Mouse (Mus musculus): ENCODE measurements around the gene Cct7.

The Cct7 gene

DNA sequence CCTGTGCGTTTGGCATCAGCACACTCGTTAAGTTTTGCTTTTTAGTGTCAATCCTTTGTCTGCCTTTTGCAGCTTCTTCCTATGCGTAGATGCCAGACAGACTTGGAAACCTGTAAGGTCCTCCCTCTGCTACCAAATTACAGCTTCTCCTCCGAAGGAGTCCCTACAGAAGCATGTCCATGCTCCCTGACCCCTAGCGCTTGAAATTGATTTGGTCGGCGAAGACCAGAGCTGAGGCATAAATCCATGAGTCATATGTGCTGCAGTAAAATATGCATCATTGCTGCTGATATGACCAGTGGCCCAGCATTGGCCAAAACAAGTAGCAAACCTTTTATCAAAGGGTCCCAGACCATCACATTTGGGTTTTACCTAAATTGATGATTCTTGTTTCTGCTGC, 1.5 kb downstream of the Cct7 start:
- DNase-seq: no peak

DNA sequence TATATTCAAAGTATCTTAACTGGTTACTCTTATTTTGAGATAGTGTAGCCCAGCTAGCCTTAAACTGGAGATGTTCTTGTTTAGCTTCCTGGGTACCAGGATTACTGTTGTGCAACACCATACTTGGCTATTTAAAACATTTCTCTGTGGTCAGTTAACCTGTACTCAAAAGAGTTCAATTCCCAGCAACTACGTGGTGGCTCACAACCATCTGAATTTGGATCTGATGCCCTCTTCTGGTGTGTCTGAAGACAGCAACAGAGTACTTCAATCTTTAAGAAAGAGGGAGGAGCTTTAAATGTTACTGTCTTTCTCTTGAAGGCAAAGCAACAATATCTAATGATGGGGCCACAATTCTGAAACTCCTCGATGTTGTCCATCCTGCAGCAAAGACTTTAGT, 8.3 kb downstream of the Cct7 start:
- DNase-seq: no peak

DNA sequence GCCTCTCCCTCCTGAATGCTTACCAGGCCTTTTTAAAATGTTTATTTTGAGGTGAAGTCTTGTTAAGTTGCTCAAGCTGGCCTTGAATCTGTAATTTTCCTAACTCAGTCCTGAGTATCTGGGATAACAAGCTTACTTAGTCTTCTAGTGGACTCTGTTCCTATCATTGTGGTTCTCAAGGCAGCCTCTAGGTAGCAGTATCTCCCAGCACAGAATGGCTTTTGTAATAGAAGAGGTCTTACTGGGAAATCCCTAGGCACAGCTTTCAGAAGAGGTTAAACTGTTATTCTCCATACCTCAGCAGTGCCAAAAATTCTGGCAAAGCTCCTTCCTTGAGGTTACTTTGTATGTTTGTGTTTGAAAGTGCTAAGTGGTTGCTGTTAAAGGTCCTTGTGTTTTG, 14.1 kb downstream of the Cct7 start:
- DNase-seq: no peak

DNA sequence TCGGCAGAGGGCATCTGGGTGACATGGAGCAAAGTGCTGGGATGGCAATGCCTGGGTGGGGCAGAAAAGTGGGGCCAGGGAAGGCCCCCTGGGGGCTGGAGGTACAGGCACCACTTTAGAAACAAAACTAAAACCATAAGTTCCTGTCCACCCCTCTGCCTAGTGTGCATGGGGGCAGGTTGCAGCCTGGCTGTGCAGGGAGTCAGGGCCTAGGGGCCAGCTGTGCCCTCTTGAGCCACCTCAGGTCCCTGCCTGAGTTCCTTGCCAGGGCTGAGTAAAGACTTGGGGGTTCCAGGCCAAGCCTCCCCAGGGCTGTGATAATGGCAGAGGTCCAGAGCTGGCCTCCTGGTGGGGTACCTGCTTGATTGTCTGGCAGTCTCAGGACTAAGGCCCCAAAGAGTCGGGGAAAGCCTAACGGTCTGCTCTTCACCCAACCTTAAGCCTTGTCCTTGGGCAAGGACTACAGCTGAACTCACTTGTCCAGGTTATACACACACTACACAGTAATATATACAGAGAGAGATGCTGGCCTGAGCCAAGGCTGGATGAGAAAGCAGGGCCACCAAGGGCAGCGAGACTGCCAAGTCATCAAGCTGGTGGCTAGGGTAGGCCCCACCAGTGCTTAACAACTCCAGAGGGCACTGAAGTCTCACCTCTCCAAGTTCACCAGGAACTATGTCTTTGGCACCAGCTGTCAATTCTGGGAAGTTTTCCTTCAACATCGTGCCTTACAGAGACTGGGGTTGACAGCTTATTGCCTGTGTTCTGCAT, 18.5 kb downstream of the Cct7 start:
- no peak for DNase-seq

DNA sequence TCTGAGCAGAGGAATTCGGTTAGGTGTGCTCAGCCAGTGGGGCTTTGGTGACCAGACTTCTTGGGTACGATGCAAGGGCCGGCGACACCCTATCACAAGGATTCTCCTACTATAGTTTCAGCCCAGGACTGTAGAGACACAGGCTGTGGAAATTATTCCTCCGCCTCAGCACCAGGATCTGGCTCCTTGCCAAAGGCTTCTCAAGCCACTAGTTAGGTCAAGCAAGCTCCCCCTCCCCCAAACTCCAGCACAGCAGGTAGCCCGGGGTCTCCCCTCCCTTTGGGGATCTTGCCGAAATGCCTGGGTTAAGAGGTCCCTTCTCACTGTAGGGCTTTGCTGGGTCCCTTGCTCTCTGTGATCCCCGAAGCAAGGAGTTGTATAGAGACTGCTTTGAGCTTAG, 20.6 kb downstream of the Cct7 start:
- no peak for DNase-seq

DNA sequence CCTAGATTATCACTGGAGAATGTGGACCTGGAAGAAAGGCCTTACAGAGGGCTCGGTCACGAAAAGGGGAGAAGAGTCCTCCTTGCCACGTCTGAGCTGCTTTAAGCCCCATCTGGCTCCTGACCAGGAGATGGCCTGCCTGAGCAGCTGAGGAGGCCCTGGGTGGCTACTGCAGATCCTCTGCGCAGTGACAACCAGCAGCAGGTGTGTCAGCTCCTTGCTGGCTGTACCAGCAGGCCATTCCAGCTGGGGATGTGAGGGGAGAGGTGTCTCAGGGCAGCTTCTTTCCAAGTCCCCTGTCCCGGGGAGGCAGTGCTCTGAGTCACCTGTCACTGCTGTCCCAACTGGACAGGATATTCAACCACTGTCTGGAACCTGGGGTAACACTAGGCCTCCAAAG, 21.2 kb downstream of the Cct7 start:
- no peak for DNase-seq

DNA sequence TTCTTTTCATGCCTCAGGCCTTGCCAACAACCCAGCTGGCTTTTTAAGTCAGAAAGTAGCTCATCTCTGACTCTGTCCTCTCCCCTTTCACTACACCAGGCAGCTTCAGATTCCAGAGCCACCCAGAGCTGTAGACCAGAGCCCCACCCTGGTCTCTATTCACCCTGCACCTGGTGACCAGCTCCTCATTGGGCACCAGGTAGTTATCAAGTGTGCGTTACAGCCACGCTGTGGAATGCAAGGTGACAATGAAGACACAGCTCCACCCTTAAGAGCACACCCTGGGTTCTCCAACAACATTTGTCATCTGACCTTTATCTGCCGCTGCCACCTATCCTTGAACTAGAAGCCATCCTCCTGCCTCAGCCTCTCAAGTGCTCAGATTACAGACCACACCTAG, 24.3 kb downstream of the Cct7 start:
- DNase-seq: no peak

DNA sequence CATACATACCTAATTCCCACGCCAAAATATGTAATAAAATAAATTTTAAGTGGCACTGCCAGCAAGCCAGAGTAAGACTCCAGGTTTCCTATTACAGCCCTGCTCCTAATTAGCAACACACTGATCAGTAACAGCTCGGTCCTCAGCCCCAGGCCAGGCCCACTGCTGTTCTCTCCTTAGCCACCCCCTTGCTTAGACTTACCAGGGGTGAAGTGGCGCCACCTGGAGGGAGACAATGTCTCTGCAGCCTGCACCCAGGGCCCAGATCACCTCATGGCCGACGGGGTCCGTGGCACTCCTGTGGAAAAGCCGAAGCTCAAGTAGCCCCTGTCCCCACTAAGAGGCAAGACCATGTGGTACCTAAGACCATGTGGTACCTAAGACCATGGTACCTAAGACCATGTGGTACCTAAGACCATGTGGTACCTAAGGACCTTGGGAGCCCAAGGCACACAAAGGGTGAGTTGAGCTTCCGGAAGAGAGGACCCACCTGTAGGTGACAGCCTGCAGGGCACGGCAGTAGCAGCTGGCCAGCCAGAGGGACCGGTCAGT, 26.1 kb downstream of the Cct7 start:
- DNase-seq: peak; percentile 19 to 27

DNA sequence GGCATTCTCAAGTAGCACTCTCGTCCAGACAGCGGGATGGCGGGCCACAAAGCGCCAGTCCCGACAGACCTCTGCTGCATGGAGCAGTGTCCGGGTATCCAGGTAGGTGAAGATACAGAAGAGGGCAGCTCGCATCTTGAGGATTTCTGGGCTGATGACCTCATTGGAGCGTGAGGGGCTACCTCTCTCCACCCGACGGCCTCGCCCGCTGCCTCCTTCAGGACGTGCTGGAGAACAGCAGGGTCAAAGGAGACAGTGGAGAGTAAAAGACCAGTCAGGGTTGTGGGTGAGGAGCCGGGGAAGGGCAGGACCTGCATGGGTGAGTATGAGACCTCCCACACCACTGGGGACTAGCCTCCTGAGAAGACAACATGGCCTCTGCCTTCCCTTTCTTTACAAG, 27.1 kb downstream of the Cct7 start:
- DNase-seq: no peak

DNA sequence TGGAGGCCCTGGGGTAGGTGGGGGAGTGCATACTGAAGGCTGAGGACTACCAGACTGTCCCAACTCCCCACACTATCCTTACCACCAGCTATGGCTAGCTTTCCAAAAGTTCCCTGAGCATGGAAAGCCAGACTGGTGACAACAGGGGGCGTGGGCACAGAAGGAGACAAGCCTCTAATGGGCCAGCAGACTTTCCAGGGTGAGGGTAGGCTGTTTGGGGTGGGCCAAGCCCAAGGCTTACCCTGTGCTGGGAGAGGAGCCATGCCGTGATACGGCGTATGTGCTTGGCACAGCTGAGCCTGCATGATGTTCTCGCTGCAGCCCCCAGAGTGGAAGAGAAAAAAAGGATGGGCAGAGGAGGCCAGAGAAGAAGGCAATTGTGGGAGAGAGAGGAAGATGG, 28.7 kb downstream of the Cct7 start:
- no peak for DNase-seq

DNA sequence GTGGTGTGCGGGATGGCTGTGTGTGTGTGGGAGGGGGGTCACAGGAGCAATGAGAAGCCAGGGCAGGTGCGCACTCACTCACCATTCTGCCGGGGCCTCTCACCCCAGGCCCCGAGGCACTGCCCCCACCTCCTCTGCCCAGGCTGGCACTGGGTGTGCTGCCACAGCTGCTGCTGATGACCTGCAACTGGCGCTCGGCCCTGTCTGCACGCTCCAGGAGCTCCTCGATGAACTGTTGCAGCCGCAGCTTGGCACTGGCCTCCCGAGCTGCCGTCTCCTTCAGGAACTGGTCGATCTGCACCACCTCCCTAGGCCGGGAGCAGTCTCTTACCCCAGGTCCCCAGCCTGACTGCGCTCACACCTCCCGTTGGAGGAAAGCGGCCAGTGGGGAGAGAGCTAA, 29.4 kb downstream of the Cct7 start:
- no peak for DNase-seq

DNA sequence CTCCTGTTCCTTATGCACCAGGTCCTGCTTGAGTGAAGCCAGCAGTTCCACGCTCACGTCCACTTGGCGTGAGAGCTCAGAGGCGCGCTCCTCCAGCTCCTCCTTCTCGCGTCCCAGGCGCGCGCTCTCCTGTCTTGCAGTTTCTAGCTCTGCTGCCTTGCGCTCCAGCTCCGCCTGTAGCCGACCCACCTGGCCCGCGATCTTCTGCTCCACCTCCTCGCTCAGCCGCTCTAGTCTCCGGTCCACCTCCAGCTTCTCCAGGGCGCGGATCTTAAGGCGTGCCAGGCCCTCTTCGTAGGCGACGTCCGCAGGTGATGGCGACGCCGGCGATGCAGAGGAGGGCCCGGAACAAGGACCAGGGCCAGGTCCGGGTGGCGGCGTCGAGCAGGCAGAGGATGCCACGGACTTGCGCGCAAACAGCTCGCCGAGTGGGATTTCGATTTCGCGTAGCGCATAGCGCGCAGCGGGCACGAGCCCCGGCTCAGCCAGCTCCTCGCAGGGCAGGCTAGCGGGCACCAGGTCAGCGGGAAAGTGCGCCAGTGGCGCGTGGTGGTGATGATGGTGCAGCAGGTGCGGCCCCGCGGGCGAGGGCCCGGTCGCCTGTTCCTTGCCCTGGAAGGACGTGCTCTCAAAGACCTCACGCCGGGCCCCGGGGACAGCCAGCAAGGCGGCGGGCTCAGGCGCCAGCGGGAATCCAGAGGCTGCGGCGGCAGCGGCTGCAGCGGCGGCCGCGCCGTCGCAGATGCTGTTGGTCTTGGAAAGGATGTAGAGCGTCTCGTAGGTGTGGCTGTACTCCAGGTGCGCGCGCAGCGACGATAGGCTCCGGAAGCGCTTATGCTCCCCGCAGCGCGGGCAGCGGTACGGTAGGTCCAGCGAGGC, 32.8 kb downstream of the Cct7 start:
- DNase-seq: no peak

DNA sequence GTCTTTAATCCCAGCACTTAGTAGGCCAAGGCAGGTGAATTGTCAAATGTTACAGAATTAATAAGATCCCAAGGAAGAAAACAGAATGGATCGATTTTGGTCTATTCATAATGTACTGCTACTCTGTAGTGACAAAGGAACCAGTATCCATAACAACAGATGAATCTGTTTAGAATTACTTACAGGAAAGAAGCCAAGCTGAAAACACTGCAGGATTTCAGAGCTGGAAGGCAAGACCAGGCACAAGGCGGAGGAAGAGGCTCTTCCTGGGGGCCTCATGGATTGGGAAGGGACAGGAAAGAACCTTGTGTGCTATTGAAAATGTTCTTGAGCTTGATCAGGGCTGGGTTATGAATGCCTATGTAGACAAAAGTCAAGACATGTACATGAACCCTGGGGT, 34.4 kb downstream of the Cct7 start:
- no peak for DNase-seq

DNA sequence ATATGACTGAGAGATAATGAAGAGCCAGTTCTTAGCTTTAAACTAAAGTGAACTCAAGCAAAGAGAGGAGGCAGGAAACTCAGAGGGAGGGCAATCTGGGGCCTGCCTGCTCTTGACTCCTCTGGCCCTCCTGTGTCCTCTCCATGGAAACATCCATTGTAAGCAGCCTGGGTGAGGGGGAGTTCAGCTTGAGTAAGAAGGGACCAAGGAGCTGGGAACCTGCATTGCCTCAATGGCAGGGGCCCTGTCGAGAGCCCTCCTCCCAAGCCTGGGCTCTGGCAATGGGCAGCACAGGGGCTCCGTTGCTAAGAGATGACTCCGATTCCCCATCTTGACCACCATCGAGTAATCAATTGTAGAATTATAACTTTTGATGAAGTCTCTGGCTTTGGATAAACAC, 37.2 kb downstream of the Cct7 start:
- no peak for DNase-seq

DNA sequence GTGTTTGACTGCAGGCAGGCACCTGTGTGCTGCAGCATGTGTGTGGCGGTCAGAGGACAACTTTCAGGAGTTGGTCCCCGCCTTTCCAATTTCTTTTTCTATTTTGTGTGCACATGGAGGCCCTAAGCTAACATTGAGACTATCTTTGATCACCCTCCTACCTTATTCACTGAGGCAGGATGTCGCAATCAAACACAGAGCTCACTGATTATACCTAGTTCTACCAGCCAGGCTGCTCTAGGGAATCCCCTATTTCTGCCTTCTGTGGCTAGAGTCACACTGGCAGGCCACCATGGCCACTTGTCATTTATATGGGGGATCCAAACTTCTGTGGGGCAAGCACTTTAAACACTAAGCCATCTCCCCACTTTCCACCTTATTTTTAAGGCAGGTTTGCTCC, 38.4 kb downstream of the Cct7 start:
- no peak for DNase-seq

DNA sequence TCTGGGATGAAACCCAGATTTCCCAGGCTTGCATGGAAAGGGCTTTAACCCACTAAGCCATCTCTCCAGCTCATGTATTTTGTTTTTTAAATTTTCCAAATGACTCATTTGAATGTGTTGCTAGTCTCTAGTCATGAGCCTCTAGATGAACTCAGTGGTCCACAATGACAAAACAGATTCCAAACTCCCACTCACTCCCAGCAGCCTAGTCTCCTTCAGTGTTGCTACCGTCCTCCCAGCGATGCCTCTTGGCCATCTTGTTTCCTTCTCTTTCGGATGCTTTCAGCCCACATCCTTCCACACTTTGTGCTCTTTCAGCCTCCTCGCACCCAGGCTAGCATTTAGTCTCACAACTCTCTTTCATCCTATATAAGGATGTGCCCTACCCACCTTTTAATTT, 38.9 kb downstream of the Cct7 start:
- no peak for DNase-seq

DNA sequence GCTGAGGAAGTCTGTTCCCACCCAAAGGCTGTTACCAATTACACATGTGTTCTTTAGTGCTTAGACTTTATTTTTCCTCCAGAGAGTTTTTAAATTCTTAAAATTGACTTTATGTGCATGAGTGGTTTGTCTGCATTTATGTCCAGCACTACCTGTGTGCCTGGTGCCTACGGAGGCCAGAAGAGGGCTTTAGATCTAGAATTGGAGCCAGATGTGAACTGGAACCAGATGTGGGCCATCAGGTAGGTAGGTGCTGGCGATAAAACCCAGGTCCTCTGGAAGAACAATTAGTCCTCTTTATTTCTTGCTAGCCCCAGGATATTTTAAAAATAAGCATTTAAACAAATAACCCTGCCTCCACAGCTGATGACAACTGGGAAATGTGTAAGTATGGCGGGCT, 40.3 kb downstream of the Cct7 start:
- DNase-seq: no peak

DNA sequence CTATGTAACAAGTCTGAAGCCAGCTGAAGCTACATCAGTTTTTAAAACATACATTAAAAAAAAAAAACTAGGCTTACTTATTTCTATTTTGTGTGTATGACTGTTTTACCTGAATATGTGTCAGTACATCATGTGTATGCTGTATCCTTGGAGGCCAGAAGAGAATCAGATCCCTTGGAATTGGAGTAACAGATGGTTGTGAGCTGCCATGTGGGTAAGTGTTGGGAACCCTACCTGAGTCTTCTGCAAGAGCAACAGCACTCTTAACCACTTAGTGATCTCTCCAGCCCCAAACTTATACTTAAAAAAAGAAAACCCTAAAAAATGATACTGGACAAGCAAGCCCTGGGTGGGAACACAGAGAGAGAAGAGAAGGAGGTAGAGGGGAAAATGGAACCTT, 45.7 kb downstream of the Cct7 start:
- DNase-seq: no peak

DNA sequence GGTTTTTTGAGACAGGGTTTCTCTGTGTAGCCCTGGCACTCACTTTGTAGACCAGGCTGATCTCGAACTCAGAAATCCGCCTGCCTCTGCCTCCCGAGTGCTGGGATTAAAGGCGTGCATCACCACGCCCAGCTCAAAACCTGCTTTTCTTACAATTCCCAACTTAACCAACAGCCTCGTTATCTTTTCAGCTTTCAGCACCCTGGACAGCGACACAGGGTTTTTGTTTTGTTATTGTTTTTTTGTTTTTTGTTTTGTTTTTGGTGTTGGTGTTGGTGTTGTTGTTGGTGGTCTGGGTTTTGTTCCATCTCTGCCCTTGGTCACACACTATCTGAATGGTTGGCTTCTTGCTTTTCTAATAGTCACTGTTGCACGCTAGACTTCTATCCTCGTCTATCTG, 46.8 kb downstream of the Cct7 start:
- DNase-seq: no peak

DNA sequence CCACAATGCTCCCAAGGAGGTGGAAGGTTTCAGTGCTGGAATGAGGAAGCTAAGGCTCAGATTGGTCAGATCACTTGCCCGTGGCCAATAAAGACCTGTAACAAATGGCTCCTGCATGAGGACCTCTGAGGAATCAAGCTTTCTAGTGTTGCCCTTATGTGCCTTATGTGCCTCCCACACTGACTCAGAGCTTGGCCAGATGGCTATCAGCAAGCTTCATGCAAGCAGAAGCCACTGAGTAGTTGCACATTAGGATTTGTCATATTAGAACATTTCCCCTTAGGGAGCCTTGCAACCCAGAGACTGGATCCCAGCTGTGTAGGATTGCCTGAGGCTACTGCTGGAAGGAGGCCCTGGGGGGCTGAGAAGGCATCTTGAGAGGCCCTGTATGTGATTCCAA, 49.1 kb downstream of the Cct7 start:
- no peak for DNase-seq

DNA sequence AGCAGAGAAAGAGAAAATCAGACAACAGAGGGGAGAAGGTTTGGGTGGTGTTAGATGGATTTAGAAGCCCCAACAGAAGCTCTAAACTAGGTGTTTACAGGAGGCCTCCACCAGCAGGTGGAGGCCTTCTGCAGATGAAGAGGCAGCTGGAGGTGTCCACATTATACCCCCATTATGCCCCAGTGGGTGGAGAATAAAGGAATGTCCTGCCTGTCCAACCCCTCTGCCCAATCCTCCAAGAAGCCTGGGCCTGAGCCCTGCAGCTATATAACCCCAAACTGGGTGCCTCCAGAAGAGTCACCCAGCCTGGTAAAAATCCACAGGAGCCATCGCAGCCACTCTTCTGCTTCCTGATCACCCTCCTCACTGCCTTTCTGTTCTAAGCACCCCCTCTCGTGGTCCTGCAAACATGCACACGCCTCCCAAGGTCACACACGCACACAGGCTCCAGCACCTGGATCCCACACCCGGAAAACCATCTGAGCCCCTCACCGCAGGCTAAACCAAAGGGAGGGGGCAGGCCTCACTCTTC, 50.3 kb downstream of the Cct7 start:
- DNase-seq: no peak

DNA sequence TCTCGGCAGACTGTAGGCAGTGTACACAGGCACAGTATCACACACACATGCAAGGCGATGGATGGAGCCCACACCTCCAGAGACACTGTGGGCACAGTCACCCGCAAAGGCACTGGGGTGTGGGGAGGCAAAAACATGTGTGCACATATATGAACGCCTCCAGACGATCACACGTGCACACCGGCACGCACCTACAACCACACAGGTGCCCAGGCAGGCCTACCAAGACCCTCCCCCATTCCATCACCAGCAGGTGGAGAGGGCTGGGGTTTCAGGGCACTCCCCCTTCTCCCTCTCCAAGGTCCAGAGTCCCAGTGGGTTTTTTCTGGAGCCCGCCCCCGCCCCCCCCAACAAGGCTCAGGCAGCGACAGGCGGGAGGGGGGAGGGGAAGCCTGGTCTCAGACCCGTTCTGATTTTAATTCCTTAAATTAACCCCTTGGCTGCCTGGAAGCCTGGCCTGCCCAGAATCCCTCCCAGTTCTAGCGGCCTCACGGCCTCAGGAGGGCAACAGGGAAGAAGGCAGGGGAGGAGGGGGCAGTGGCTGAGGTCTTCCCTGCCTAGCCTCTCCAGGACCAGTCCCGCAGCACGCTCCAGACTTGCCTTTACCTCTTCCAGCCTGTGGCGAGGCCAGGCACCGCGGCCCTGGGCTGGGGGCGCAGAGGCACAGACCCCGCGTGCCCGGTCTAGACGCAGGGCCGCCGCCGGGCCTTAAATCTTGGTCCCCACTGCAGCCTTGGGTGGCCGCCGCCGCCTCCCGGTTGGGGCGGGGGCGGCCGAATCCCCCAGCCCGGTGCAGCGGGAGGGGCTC, 51.0 kb downstream of the Cct7 start:
- DNase-seq: no peak

DNA sequence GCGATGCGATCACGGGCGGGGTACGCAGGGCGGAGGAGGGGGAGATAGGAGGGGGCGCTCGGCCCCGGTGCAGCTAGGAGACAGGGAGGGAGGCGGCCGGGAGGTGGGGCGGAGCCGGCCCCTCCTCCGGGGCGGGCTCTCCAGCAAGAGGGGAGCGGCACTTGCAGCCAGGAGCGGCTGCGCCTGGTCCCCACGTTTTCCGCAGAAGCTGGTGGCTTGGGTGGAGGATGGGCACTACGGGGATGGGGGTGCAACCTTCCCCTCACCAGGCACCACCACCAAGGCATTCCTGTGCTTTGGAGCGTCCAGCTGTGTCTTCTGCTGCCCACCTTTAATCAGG, 51.6 kb downstream of the Cct7 start, which contains the start of gene Fbxo41:
Gene Fbxo41 (minus strand): TSS at position 84 of the 340 bp plus-strand sequence.
- DNase-seq: peak in 1 of 2 experiments; percentile 22

All from thymus, postnatal 36 days (tissue).